Mouse (Mus musculus): ENCODE data around the gene Lekr1. TPM values are rescaled to one million over a fixed set of nuclear protein-coding genes. Genes with fewer than 3 reads are reported as not detected.

The Lekr1 gene
- total and polyA plus RNA-seq, 3 experiments: 1.8 to 2.5 TPM; not detected in 1

DNA sequence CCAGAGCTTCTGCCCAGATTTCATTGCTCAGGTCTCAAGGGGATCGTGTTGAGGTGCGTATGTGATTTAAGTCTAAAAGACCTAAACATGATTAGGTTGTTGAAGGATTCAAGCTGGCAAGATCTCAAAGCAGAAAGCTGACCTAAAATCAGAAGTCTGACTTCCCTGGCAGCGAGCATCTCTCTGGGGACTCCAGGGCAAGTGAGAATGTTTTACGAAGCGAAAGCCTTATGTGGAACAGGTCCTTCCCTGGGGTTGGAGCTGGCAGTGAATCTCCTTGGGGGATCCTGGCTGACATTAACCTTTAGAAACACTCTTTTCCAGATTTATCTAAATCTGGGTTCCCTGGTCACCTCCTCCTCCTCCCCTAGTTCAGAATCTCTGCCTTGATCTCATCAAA, 187.7 kb downstream of the Lekr1 start:
- TF ChIP-seq UBTF (IDR thresholded peaks at IDR 0.05; ENCODE audit: borderline replicate concordance, insufficient read depth, low read depth, low read length): no peak
- no peak for TF ChIP-seq BHLHE40 (IDR thresholded peaks at IDR 0.05; ENCODE audit: borderline replicate concordance, low read depth, low read length)
- no peak for TF ChIP-seq TAL1 (IDR thresholded peaks at IDR 0.05; ENCODE audit: low read length)
- no peak for TF ChIP-seq HCFC1 (IDR thresholded peaks at IDR 0.05; ENCODE audit: low read depth, low read length)
- no peak for TF ChIP-seq MAZ (IDR thresholded peaks at IDR 0.05; ENCODE audit: low read depth, low read length)
- TF ChIP-seq E2F4 (IDR thresholded peaks at IDR 0.05; ENCODE audit: borderline replicate concordance, low read depth, low read length): no peak
- no peak for TF ChIP-seq CTCF (IDR thresholded peaks at IDR 0.05 in 2 of 3, conservative IDR thresholded peaks at IDR 0.05 in 1 of 3; ENCODE audit: control insufficient read depth in 1 of 3, insufficient read depth in 1 of 3, low read depth in 2 of 3, low read length in 3 of 3, poor library complexity in 1 of 3, severe bottlenecking in 1 of 3)
- no peak for TF ChIP-seq TCF12 (IDR thresholded peaks at IDR 0.05; ENCODE audit: low read depth, low read length)
- no peak for TF ChIP-seq MAX (IDR thresholded peaks at IDR 0.05; ENCODE audit: low read length)
- TF ChIP-seq SMC3 (IDR thresholded peaks at IDR 0.05; ENCODE audit: low read depth, low read length): no peak
- TF ChIP-seq SIN3A (IDR thresholded peaks at IDR 0.05; ENCODE audit: low read length): no peak
- no peak for TF ChIP-seq POLR2AphosphoS2 (IDR thresholded peaks at IDR 0.05; ENCODE audit: low read length)
- TF ChIP-seq MYB (IDR thresholded peaks at IDR 0.05; ENCODE audit: low read depth, low read length): no peak
- no peak for TF ChIP-seq EP300 (IDR thresholded peaks at IDR 0.05; ENCODE audit: low read depth in 1 of 2, low read length in 2 of 2)
- DNase-seq (ENCODE audit: low read depth, low spot score): no peak
- Histone ChIP-seq H3K27me3 (ENCODE audit: control insufficient read depth in 1 of 2, insufficient read depth in 2 of 2, low read length in 2 of 2) (peaks cover 1 to 2% of the 10 kb centered on the region in 2 experiments; a peak in 2 of 4 replicates), H3K9me3 (replicated peaks; ENCODE audit: insufficient read depth, low read length) (no peaks in the 10 kb centered on the region), H3K27ac (ENCODE audit: control insufficient read depth, low read depth, low read length) (no peak overlapping the region), H3K9ac (ENCODE audit: control insufficient read depth, low read depth, low read length, poor library complexity, severe bottlenecking) (no peak overlapping the region), H3K4me1 (ENCODE audit: control insufficient read depth in 1 of 2, insufficient read depth in 2 of 2, low read length in 2 of 2) (no peaks in the 10 kb centered on the region), H3K4me3 (ENCODE audit: control insufficient read depth in 1 of 2, insufficient read depth in 1 of 2, low read depth in 2 of 2, low read length in 2 of 2) (no peak overlapping the region), H3K79me2 (ENCODE audit: control insufficient read depth, insufficient read depth, low read length, poor library complexity) (no peaks in the 10 kb centered on the region), H3K36me3 (ENCODE audit: control insufficient read depth in 1 of 2, insufficient read depth in 2 of 2, low read length in 2 of 2) (no peaks in the 10 kb centered on the region)

DNA sequence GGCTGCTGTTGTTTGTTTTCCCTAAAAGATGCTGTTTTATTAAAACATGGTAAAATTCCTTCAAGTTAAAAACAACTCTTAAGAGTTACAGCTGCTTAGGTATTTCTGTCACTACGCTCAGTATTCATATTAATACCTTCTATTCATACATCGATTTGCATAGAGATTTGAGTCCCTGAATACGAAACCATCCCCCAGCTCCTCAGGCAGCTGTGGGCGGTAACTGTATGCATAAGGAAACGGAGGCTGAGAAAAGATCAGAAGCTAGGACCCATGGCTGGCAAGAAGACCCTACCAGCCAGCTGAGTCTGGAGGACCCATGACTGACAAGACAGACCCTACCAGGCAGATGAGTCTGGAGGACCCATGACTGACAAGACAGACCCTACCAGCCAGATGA, 189.5 kb downstream of the Lekr1 start:
- no peaks in the 10 kb centered on the region for H3K36me3 ChIP-seq (ENCODE audit: control insufficient read depth in 1 of 2, insufficient read depth in 2 of 2, low read length in 2 of 2)
- DNase-seq (ENCODE audit: low read depth, low spot score): no peak
- H3K27ac ChIP-seq (ENCODE audit: control insufficient read depth, low read depth, low read length): no peak overlapping the region
- no peak overlapping the region for H3K4me3 ChIP-seq (ENCODE audit: control insufficient read depth in 1 of 2, insufficient read depth in 1 of 2, low read depth in 2 of 2, low read length in 2 of 2)
- no peak for TF ChIP-seq RCOR1 (IDR thresholded peaks at IDR 0.05; ENCODE audit: low read depth, low read length)
- TF ChIP-seq MAFK (IDR thresholded peaks at IDR 0.05; ENCODE audit: borderline replicate concordance, low read depth, low read length): no peak
- TF ChIP-seq CHD1 (IDR thresholded peaks at IDR 0.05; ENCODE audit: low read depth, low read length): no peak
- TF ChIP-seq ZNF384 (IDR thresholded peaks at IDR 0.05; ENCODE audit: low read depth, low read length): no peak
- no peak for TF ChIP-seq GABPA (IDR thresholded peaks at IDR 0.05; ENCODE audit: low read depth, low read length)
- TF ChIP-seq MYC (IDR thresholded peaks at IDR 0.05; ENCODE audit: low read depth, low read length): no peak
- TF ChIP-seq NELFE (IDR thresholded peaks at IDR 0.05; ENCODE audit: low read depth, low read length): no peak
- TF ChIP-seq POLR2A (IDR thresholded peaks at IDR 0.05; ENCODE audit: control insufficient read depth in 1 of 2, insufficient read depth in 1 of 2, low read depth in 1 of 2, low read length in 2 of 2, poor library complexity in 1 of 2): no peak
- TF ChIP-seq ETS1 (IDR thresholded peaks at IDR 0.05; ENCODE audit: low read depth, low read length): no peak
- TF ChIP-seq EP300 (IDR thresholded peaks at IDR 0.05; ENCODE audit: low read depth in 1 of 2, low read length in 2 of 2): no peak
- no peak for TF ChIP-seq SMC3 (IDR thresholded peaks at IDR 0.05; ENCODE audit: low read depth, low read length)
- TF ChIP-seq POLR2AphosphoS2 (IDR thresholded peaks at IDR 0.05; ENCODE audit: low read length): no peak
- no peaks in the 10 kb centered on the region for H3K4me1 ChIP-seq (ENCODE audit: control insufficient read depth in 1 of 2, insufficient read depth in 2 of 2, low read length in 2 of 2)
- no peaks in the 10 kb centered on the region for H3K9me3 ChIP-seq (replicated peaks; ENCODE audit: insufficient read depth, low read length)
- H3K9ac ChIP-seq (ENCODE audit: control insufficient read depth, low read depth, low read length, poor library complexity, severe bottlenecking): no peak overlapping the region
- H3K27me3 ChIP-seq (ENCODE audit: control insufficient read depth in 1 of 2, insufficient read depth in 2 of 2, low read length in 2 of 2): peaks cover 2 to 3% of the 10 kb centered on the region in 2 experiments; a peak in 3 of 4 replicates
- H3K79me2 ChIP-seq (ENCODE audit: control insufficient read depth, insufficient read depth, low read length, poor library complexity): no peaks in the 10 kb centered on the region

Measured in MEL (cell line).